Mouse (Mus musculus): ENCODE results near the gene Cog4.

DNA sequence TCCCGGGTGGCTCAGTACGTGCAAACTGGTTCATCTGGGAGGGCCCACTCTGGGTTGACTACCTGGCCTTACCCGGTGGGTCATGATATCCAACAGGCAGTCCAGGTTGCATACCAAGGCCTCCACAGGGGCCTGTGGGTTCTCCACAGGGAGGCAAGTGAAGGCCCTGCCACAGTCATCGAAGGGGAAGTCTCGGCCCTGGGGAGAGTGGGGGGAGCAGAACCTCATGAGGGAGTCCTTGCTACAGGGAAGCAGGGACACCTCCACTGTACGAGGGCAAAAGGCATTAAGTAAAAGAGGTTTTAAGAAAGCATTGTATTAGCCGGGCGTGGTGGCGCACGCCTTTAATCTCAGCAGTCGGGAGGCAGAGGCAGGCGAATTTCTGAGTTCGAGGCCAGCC is 49.4 kb downstream of the Cog4 start:
- no peak for TF ChIP-seq POLR2A (IDR thresholded peaks at IDR 0.05; ENCODE audit: extremely low read depth, insufficient read depth, low read length)
- no peak for TF ChIP-seq CTCF (IDR thresholded peaks at IDR 0.05; ENCODE audit: low read depth, low read length)

All from liver, adult 2 months (tissue).